Mouse (Mus musculus) ES-E14 (cell line): ENCODE results near the gene Slc22a12. TPM values are rescaled to one million over a fixed set of nuclear protein-coding genes. Genes with fewer than 3 reads are reported as not detected.

Experiments used
- DNase-seq: peaks from one replicate; pipeline ENCODE4 v3.0.0-alpha.2; 2013; ENCODE audit warnings: low read depth, low spot score
- H3K27ac ChIP-seq: 2 replicates; pipeline ENCODE4 v1.5.1; 2012; ENCODE audit warnings: low read depth, mild to moderate bottlenecking, low read length, moderate library complexity, mixed read lengths; ENCODE audit not compliant: poor library complexity, insufficient read depth, severe bottlenecking
- H3K36me3 ChIP-seq: 2 replicates; pipeline ENCODE4 v1.6.1; 2012; ENCODE audit warnings: mild to moderate bottlenecking, low read length, moderate library complexity, mixed read lengths; ENCODE audit not compliant: control insufficient read depth, poor library complexity, insufficient read depth, severe bottlenecking
- H3K4me1 ChIP-seq, 2 experiments: fragments of 150-350 bp in 1 of 2; sonication (generic) in 1 of 2; 2 replicates each; pipeline ENCODE4 v1.6.1; 2012; ENCODE audit warnings: low read length in 2 of 2, mild to moderate bottlenecking in 1 of 2, mixed read lengths in 1 of 2; ENCODE audit not compliant: control insufficient read depth in 2 of 2, insufficient read depth in 2 of 2, poor library complexity in 1 of 2
- H3K4me3 ChIP-seq, 2 experiments: fragments of 150-350 bp in 1 of 2; sonication (generic) in 1 of 2; 2 replicates each; pipeline ENCODE4 v1.5.1; 2012; ENCODE audit warnings: low read length in 2 of 2, low read depth in 1 of 2, mild to moderate bottlenecking in 1 of 2, mixed read lengths in 1 of 2; ENCODE audit not compliant: insufficient read depth in 1 of 2, poor library complexity in 1 of 2, severe bottlenecking in 1 of 2
- H3K9ac ChIP-seq: 2 replicates; pipeline ENCODE4 v1.6.1; 2012; ENCODE audit warnings: low read depth, mild to moderate bottlenecking, low read length, mixed read lengths; ENCODE audit not compliant: poor library complexity, insufficient read depth, severe bottlenecking
- H3K9me3 ChIP-seq: fragments of 150-350 bp; sonication (generic); 2 replicates; pipeline ENCODE4 v1.6.1; 2012; ENCODE audit warnings: low read depth, mild to moderate bottlenecking, low read length; ENCODE audit not compliant: control insufficient read depth, insufficient read depth
- CHD2 ChIP-seq: IDR thresholded peaks from 2 replicates; pipeline ENCODE4 v1.6.1; 2014; ENCODE audit warnings: mild to moderate bottlenecking, low read depth, low read length, inconsistent platforms
- HCFC1 ChIP-seq: IDR thresholded peaks from 2 replicates; pipeline ENCODE4 v1.6.1; 2012; ENCODE audit warnings: low read length, inconsistent platforms, borderline replicate concordance; ENCODE audit not compliant: insufficient read depth
- MAFK ChIP-seq: IDR thresholded peaks from 2 replicates; pipeline ENCODE4 v1.6.1; 2014; ENCODE audit warnings: mild to moderate bottlenecking, low read depth, low read length, inconsistent platforms; ENCODE audit not compliant: insufficient read depth
- ZC3H11A ChIP-seq: IDR thresholded peaks from 2 replicates; pipeline ENCODE4 v1.6.1; 2012; ENCODE audit warnings: low read depth, mild to moderate bottlenecking, inconsistent platforms, low read length, borderline replicate concordance
- ZNF384 ChIP-seq: IDR thresholded peaks from 2 replicates; pipeline ENCODE4 v1.6.1; 2012; ENCODE audit warnings: low read depth, low read length, inconsistent platforms
- in situ Hi-C, 2 experiments: fragments of 600-800 bp; cut with MboI; formaldehyde crosslinking; loops; one replicate each; pipeline ENCODE4 v1.15.1; 2025; ENCODE audit warnings: low sequenced_read_pairs in 2 of 2, inconsistent platforms in 1 of 2; ENCODE audit not compliant: unreplicated experiment in 2 of 2
- total RNA-seq: library from RNA; depleted of rRNA; stranded (reverse); fragments of 300-350 nt; gene quantifications from 2 replicates; pipeline ENCODE4 v1.2.3, GENCODE M21; 2012

Gene Slc22a12
- total RNA-seq, 1 experiment, result not detected

GRCm38 (mm10) chr19:6531011-6531631, 11.7 kb downstream of the Slc22a12 start:
- in situ Hi-C loops, result no loop called here
- no peak overlapping the region for H3K27ac ChIP-seq
- no peak for TF ChIP-seq MAFK
- TF ChIP-seq ZNF384, result no peak
- TF ChIP-seq HCFC1, result no peak
- TF ChIP-seq CHD2, result no peak
- no peak for TF ChIP-seq ZC3H11A

GRCm38 (mm10) chr19:6530359-6530758, 12.5 kb downstream of the Slc22a12 start:
- DNase-seq, result no peak
- in situ Hi-C loops, result no loop called here
- TF ChIP-seq MAFK, result no peak
- no peak for TF ChIP-seq HCFC1
- no peak for TF ChIP-seq ZNF384
- no peak for TF ChIP-seq CHD2
- TF ChIP-seq ZC3H11A, result no peak
- Histone ChIP-seq H3K9me3 (no peaks in the 10 kb centered on the region), H3K36me3 (no peaks in the 10 kb centered on the region), H3K27ac (no peak overlapping the region), H3K4me1 (peaks cover 2 to 14% of the 10 kb centered on the region in 2 experiments; a peak in 2 of 4 replicates), H3K9ac (no peak overlapping the region), H3K4me3 (no peak overlapping the region)

More at GRCm38 (mm10) chr19:6531011-6531631, 11.7 kb downstream of the Slc22a12 start:
- no peak for DNase-seq
- H3K4me3 ChIP-seq, result peak overlapping the region; percentile 21 to 60; a peak in 3 of 4 replicates
- H3K9me3 ChIP-seq, result no peaks in the 10 kb centered on the region
- H3K36me3 ChIP-seq, result no peaks in the 10 kb centered on the region
- H3K4me1 ChIP-seq, result peaks cover 2 to 14% of the 10 kb centered on the region in 2 experiments; a peak in 2 of 4 replicates
- peak overlapping the region; percentile 15; the same call in 1 of the 2 replicates for H3K9ac ChIP-seq

GRCm38 (mm10) chr19:6529265-6529985, 13.4 kb downstream of the Slc22a12 start:
- Histone ChIP-seq H3K36me3 (no peaks in the 10 kb centered on the region), H3K9me3 (no peaks in the 10 kb centered on the region), H3K4me1 (peaks cover 2 to 14% of the 10 kb centered on the region in 2 experiments; a peak in 2 of 4 replicates), H3K4me3 (peak overlapping the region; percentile 38 to 53), H3K27ac (no peak overlapping the region), H3K9ac (peak overlapping the region; percentile 11)
- in situ Hi-C loops, result no loop called here
- TF ChIP-seq MAFK (no peak), HCFC1 (peak; percentile 95)
- DNase-seq, result peak; percentile 67

- Histone ChIP-seq H3K27ac (no peak overlapping the region), H3K36me3 (no peaks in the 10 kb centered on the region), H3K4me3 (no peak overlapping the region), H3K9ac (no peak overlapping the region), H3K9me3 (no peaks in the 10 kb centered on the region), H3K4me1 (peaks cover 0 to 6% of the 10 kb centered on the region in 2 experiments; a peak in 2 of 4 replicates)
- no peak for DNase-seq
- in situ Hi-C loops, result no loop called here
- TF ChIP-seq MAFK (no peak), HCFC1 (no peak), ZC3H11A (no peak), ZNF384 (no peak), CHD2 (no peak)
Measured at GRCm38 (mm10) chr19:6527839-6528531, 14.8 kb downstream of the Slc22a12 start.
